Mouse (Mus musculus) CH12.LX (cell line): ENCODE data around the gene Upp2. TPM values are rescaled to one million over a fixed set of nuclear protein-coding genes. Genes with fewer than 3 reads are reported as not detected.

Experiments
- DNase-seq: peaks from one replicate; pipeline ENCODE4 v3.0.0-alpha.2; 2013; ENCODE audit errors: extremely low read depth
- H3K27ac ChIP-seq: 2 replicates; pipeline ENCODE4 v1.5.1; 2012; ENCODE audit warnings: low read depth, mild to moderate bottlenecking, control low read depth, moderate library complexity; ENCODE audit not compliant: insufficient read depth
- H3K27me3 ChIP-seq: replicated peaks from 2 replicates; pipeline ENCODE3; 2012; ENCODE audit warnings: inconsistent platforms
- H3K36me3 ChIP-seq, 2 experiments: replicated peaks in 1 of 2; 2 replicates each; pipeline versions ENCODE3 to v1.6.1; 2012; ENCODE audit warnings: inconsistent platforms in 1 of 2, low read length in 1 of 2, mild to moderate bottlenecking in 1 of 2, mixed read lengths in 1 of 2, moderate library complexity in 1 of 2; ENCODE audit not compliant: control insufficient read depth in 1 of 2, insufficient read depth in 1 of 2
- H3K4me1 ChIP-seq, 2 experiments: 2 replicates each; pipeline ENCODE4 v1.6.1; 2012; ENCODE audit warnings: inconsistent platforms in 1 of 2, moderate library complexity in 1 of 2; ENCODE audit not compliant: insufficient read depth in 2 of 2, control insufficient read depth in 1 of 2
- H3K4me2 ChIP-seq: 2 replicates; pipeline ENCODE4 v1.6.1; 2012; ENCODE audit warnings: low read depth, mild to moderate bottlenecking, control low read depth; ENCODE audit not compliant: poor library complexity, insufficient read depth, severe bottlenecking
- H3K4me3 ChIP-seq, 3 experiments: fragments of 150-350 bp in 1 of 3; sonication (generic) in 1 of 3; replicated peaks in 1 of 3; 2 replicates each; pipeline versions ENCODE3 to v1.5.1; 2011 to 2012; ENCODE audit warnings: low read depth in 2 of 3, low read length in 2 of 3, mild to moderate bottlenecking in 2 of 3, moderate library complexity in 2 of 3, control low read depth in 1 of 3, improper control_type of control experiment in 1 of 3, inconsistent platforms in 1 of 3, mixed read lengths in 1 of 3; ENCODE audit not compliant: poor library complexity in 1 of 3
- H3K79me2 ChIP-seq: replicated peaks from 2 replicates; pipeline ENCODE4 v1.6.1; 2012; ENCODE audit warnings: mild to moderate bottlenecking, moderate library complexity; ENCODE audit not compliant: control insufficient read depth, poor library complexity, insufficient read depth, severe bottlenecking; ENCODE audit errors: extremely low read depth
- H3K9ac ChIP-seq: 2 replicates; pipeline ENCODE4 v1.6.1; 2012; ENCODE audit warnings: low read depth, mild to moderate bottlenecking, control low read depth, moderate library complexity; ENCODE audit not compliant: insufficient read depth
- H3K9me3 ChIP-seq: replicated peaks from 2 replicates; pipeline ENCODE3; 2012; ENCODE audit warnings: low read length, inconsistent platforms, mixed read lengths
- CHD1 ChIP-seq: IDR thresholded peaks from 2 replicates; pipeline ENCODE4 v1.6.1; 2012; ENCODE audit warnings: low read depth, low read length, improper control_type of control experiment, inconsistent platforms
- CHD2 ChIP-seq: IDR thresholded peaks from 2 replicates; pipeline ENCODE4 v1.6.1; 2011; ENCODE audit warnings: low read length, improper control_type of control experiment
- ELF1 ChIP-seq: IDR thresholded peaks from 2 replicates; pipeline ENCODE4 v1.6.1; 2014; ENCODE audit warnings: low read depth, mild to moderate bottlenecking, inconsistent platforms, low read length, improper control_type of control experiment
- ETS1 ChIP-seq: conservative IDR thresholded peaks from 2 replicates; pipeline ENCODE4 v1.6.1; 2012; ENCODE audit warnings: low read depth, mild to moderate bottlenecking, inconsistent platforms, low read length, improper control_type of control experiment, moderate library complexity
- GABPA ChIP-seq: IDR thresholded peaks from 2 replicates; pipeline ENCODE4 v1.6.1; 2012; ENCODE audit warnings: low read depth, low read length, improper control_type of control experiment, inconsistent platforms; ENCODE audit not compliant: insufficient replicate concordance
- IRF4 ChIP-seq: IDR thresholded peaks from 2 replicates; pipeline ENCODE4 v1.6.1; 2014; ENCODE audit warnings: low read depth, mild to moderate bottlenecking, inconsistent platforms, low read length, improper control_type of control experiment
- JUN ChIP-seq: IDR thresholded peaks from 2 replicates; pipeline ENCODE4 v1.6.1; 2011; ENCODE audit warnings: low read depth, mild to moderate bottlenecking, low read length, improper control_type of control experiment, moderate library complexity; ENCODE audit not compliant: insufficient read depth
- KAT2A ChIP-seq: IDR thresholded peaks from 2 replicates; pipeline ENCODE4 v1.6.1; 2012; ENCODE audit warnings: low read length, improper control_type of control experiment, inconsistent platforms; ENCODE audit not compliant: insufficient replicate concordance
- MAFK ChIP-seq: IDR thresholded peaks from 2 replicates; pipeline ENCODE4 v1.6.1; 2011; ENCODE audit warnings: low read length, improper control_type of control experiment; ENCODE audit not compliant: insufficient replicate concordance
- MAX ChIP-seq: IDR thresholded peaks from 2 replicates; pipeline ENCODE4 v1.6.1; 2011; ENCODE audit warnings: low read length, improper control_type of control experiment
- MAZ ChIP-seq: IDR thresholded peaks from 2 replicates; pipeline ENCODE4 v1.6.1; 2012; ENCODE audit warnings: low read depth, mild to moderate bottlenecking, inconsistent platforms, low read length, improper control_type of control experiment, moderate library complexity
- MEF2A ChIP-seq: IDR thresholded peaks from 2 replicates; pipeline ENCODE4 v1.6.1; 2014; ENCODE audit warnings: low read depth, mild to moderate bottlenecking, inconsistent platforms, low read length, improper control_type of control experiment, borderline replicate concordance
- MXI1 ChIP-seq: IDR thresholded peaks from 2 replicates; pipeline ENCODE4 v1.6.1; 2011; ENCODE audit warnings: mild to moderate bottlenecking, low read depth, low read length, improper control_type of control experiment
- MYC ChIP-seq: IDR thresholded peaks from 2 replicates; pipeline ENCODE4 v1.6.1; 2011; ENCODE audit warnings: low read depth, mild to moderate bottlenecking, improper control_type of control experiment, low read length
- NRF1 ChIP-seq: IDR thresholded peaks from 2 replicates; pipeline ENCODE4 v1.6.1; 2014; ENCODE audit warnings: low read depth, mild to moderate bottlenecking, inconsistent platforms, low read length, improper control_type of control experiment, moderate library complexity
- PAX5 ChIP-seq: IDR thresholded peaks from 2 replicates; pipeline ENCODE4 v1.6.1; 2012; ENCODE audit warnings: low read length, inconsistent platforms, mixed read lengths
- POLR2A ChIP-seq: IDR thresholded peaks from 2 replicates; pipeline ENCODE4 v1.6.1; 2011; ENCODE audit warnings: low read depth, mild to moderate bottlenecking, improper control_type of control experiment, low read length
- POLR2AphosphoS2 ChIP-seq: IDR thresholded peaks from 2 replicates; pipeline ENCODE4 v1.6.1; 2011; ENCODE audit warnings: low read depth, low read length, improper control_type of control experiment
- RCOR1 ChIP-seq: conservative IDR thresholded peaks from 2 replicates; pipeline ENCODE4 v1.6.1; 2012; ENCODE audit warnings: low read depth, mild to moderate bottlenecking, inconsistent platforms, low read length, improper control_type of control experiment
- SIN3A ChIP-seq: IDR thresholded peaks from 2 replicates; pipeline ENCODE4 v1.6.1; 2012; ENCODE audit warnings: low read length, improper control_type of control experiment, inconsistent platforms
- SMC3 ChIP-seq: IDR thresholded peaks from 2 replicates; pipeline ENCODE4 v1.6.1; 2011; ENCODE audit warnings: low read depth, low read length, improper control_type of control experiment
- TBP ChIP-seq: conservative IDR thresholded peaks from 2 replicates; pipeline ENCODE4 v1.6.1; 2011; ENCODE audit warnings: low read depth, low read length, improper control_type of control experiment
- USF2 ChIP-seq: conservative IDR thresholded peaks from 2 replicates; pipeline ENCODE4 v1.6.1; 2011; ENCODE audit warnings: low read depth, low read length, improper control_type of control experiment
- ZMIZ1 ChIP-seq: IDR thresholded peaks from 2 replicates; pipeline ENCODE4 v1.6.1; 2012; ENCODE audit warnings: low read depth, mild to moderate bottlenecking, inconsistent platforms, low read length, improper control_type of control experiment
- ZNF384 ChIP-seq: IDR thresholded peaks from 2 replicates; pipeline ENCODE4 v1.6.1; 2012; ENCODE audit warnings: low read depth, low read length, improper control_type of control experiment, inconsistent platforms
- dilution Hi-C: fragments of 300-500 bp; cut with MboI; formaldehyde crosslinking; loops from 2 replicates; pipeline ENCODE4 v1.14.3; 2020; ENCODE audit warnings: low sequenced_read_pairs; ENCODE audit not compliant: extremely low pct_unique_long_range_greater_than_20kb, extremely low pct_ligation_motif_present
- in situ Hi-C: fragments of 300-500 bp; cut with MboI; formaldehyde crosslinking; loops from 3 replicates; pipeline ENCODE4 v1.14.3; 2019; ENCODE audit warnings: low sequenced_read_pairs, low pct_ligation_motif_present, low pct_unique_long_range_greater_than_20kb, mixed read lengths
- polyA plus RNA-seq: library from polyadenylated mRNA; unstranded; fragments of >175 nt; gene quantifications from 2 replicates; pipeline ENCODE4 v1.2.1, GENCODE M21; 2012; ENCODE audit warnings: low read depth; ENCODE audit not compliant: insufficient read length
- total RNA-seq, 2 experiments: library from RNA; depleted of rRNA; stranded (reverse); fragments of 300-350 nt in 1 of 2; fragments of >200 nt in 1 of 2; gene quantifications; 2 replicates each; pipeline ENCODE4 v1.2.3; 2012 to 2014

The Upp2 gene
- total and polyA plus RNA-seq, 3 experiments, result not detected

DNA sequence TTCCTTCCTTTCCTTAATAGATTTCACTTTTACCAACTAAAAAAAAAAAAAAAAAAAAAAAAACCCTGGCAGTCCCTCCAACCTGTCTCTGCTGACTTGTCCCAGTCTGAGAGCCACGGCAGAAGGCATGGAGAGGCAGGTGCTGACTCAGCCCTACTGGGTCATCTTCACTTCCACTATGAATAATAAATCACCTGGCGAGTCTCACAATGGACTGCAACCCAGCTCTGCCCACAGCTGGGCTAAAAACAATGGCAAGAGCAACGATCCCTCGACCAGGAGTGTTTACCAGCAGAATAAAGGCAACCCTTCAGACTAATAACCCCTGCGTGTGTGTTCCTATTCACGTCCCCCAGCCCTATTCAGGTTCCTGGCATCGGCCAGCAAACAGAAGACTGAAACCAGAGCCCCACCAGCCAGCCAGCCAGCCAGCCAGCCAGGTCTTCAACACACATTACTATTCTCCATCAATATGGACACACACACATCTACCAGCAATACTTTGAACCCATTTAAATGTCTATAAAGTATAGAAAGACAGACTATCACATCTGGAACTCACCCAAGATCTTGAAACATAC, 37.1 kb upstream of the Upp2 start:
- dilution Hi-C loops, result no loop called here
- in situ Hi-C loops, result no loop called here
- no peaks in the 10 kb centered on the region for H3K27me3 ChIP-seq

DNA sequence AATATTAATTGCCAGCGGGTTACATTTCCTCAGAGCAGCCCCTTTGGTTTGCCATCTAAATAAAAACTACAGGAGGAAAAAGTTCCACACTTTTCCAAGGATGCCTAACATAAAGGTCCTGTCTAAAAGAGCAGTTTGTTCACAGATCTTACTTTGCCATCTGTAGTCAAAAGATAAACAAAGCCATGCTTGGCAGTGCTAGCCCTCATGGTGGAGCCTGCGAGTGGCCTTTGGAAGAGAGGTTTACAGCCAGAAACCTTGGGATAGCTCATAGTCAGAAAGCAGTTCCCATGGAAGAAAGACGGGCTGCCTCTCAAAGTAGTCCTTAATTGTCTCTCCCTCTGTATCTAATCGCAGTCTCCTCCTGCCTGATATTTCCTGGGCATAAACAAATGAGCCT, 36.6 kb upstream of the Upp2 start:
- TF ChIP-seq POLR2A (no peak), SMC3 (no peak), TBP (no peak), CHD1 (no peak), PAX5 (no peak), MYC (no peak), MAFK (no peak), MAX (no peak), ETS1 (no peak), JUN (no peak), MEF2A (no peak), RCOR1 (no peak), KAT2A (no peak), POLR2AphosphoS2 (no peak), MXI1 (no peak), ELF1 (no peak), ZMIZ1 (no peak), ZNF384 (no peak)
- Histone ChIP-seq H3K9ac (no peak overlapping the region), H3K27me3 (no peaks in the 10 kb centered on the region), H3K4me3 (no peak overlapping the region), H3K27ac (no peak overlapping the region), H3K4me2 (no peak overlapping the region), H3K36me3 (no peaks in the 10 kb centered on the region), H3K9me3 (peaks cover 36% of the 10 kb centered on the region), H3K4me1 (no peaks in the 10 kb centered on the region), H3K79me2 (no peaks in the 10 kb centered on the region)
- dilution Hi-C loops (no loop called here), in situ Hi-C loops (no loop called here)
- DNase-seq, result no peak

More for the DNA sequence above, 37.1 kb upstream of the Upp2 start:
- no peaks in the 10 kb centered on the region for H3K36me3 ChIP-seq
- no peak overlapping the region for H3K4me3 ChIP-seq
- H3K79me2 ChIP-seq, result no peaks in the 10 kb centered on the region
- H3K4me1 ChIP-seq, result no peaks in the 10 kb centered on the region
- H3K9me3 ChIP-seq, result peaks cover 34% of the 10 kb centered on the region
- no peak for TF ChIP-seq IRF4
- no peak for TF ChIP-seq SMC3
- TF ChIP-seq ETS1, result no peak
- TF ChIP-seq MXI1, result no peak
- TF ChIP-seq MAZ, result no peak
- no peak for TF ChIP-seq ELF1
- TF ChIP-seq GABPA, result no peak
- no peak for TF ChIP-seq MYC
- TF ChIP-seq USF2, result no peak
- TF ChIP-seq NRF1, result no peak
- no peak for TF ChIP-seq KAT2A
- no peak for TF ChIP-seq ZNF384
- no peak for TF ChIP-seq SIN3A
- TF ChIP-seq JUN, result no peak
- no peak for TF ChIP-seq TBP
- no peak for TF ChIP-seq RCOR1
- TF ChIP-seq CHD2, result no peak
- TF ChIP-seq MEF2A, result no peak
- no peak for TF ChIP-seq CHD1
- TF ChIP-seq, all 38 proteins: peak for 0
- Histone ChIP-seq H3K27ac (no peak overlapping the region), H3K4me2 (no peak overlapping the region), H3K9ac (no peak overlapping the region)
- no peak for DNase-seq
